Mouse (Mus musculus): ENCODE measurements around the gene Gnb3.

Gene Gnb3

GRCm38 (mm10) chr6:124840241-124841167, at the start of gene Gnb3:
Gnb3 (minus strand) TSS chr6:124840275.
- no peaks in the 10 kb centered on the region for H3K36me3 ChIP-seq (ENCODE audit: control insufficient read depth, insufficient read depth, low read length, poor library complexity, severe bottlenecking)
- H3K27me3 ChIP-seq (ENCODE audit: control insufficient read depth, insufficient read depth, low read length, poor library complexity, severe bottlenecking), result no peaks in the 10 kb centered on the region
- peak; percentile 62 for DNase-seq (ENCODE audit: low read depth, low spot score)

GRCm38 (mm10) chr6:124888555-124889125, 48.6 kb upstream of the Gnb3 start:
- H3K36me3 ChIP-seq (ENCODE audit: control insufficient read depth, insufficient read depth, low read length, poor library complexity, severe bottlenecking), result no peaks in the 10 kb centered on the region
- H3K27me3 ChIP-seq (ENCODE audit: control insufficient read depth, insufficient read depth, low read length, poor library complexity, severe bottlenecking), result no peaks in the 10 kb centered on the region
- DNase-seq (ENCODE audit: low read depth, low spot score), result no peak

- H3K36me3 ChIP-seq (ENCODE audit: control insufficient read depth, insufficient read depth, low read length, poor library complexity, severe bottlenecking), result no peaks in the 10 kb centered on the region
- DNase-seq (ENCODE audit: low read depth, low spot score), result no peak
- no peaks in the 10 kb centered on the region for H3K27me3 ChIP-seq (ENCODE audit: control insufficient read depth, insufficient read depth, low read length, poor library complexity, severe bottlenecking)
These were observed 47.9 kb upstream of the Gnb3 start, which contains the start of gene Cd4 for GRCm38 (mm10) chr6:124887986-124888385. Cd4 (minus strand) TSS chr6:124888221.

GRCm38 (mm10) chr6:124885956-124886381, 45.9 kb upstream of the Gnb3 start:
- DNase-seq (ENCODE audit: low read depth, low spot score), result no peak
- no peaks in the 10 kb centered on the region for H3K27me3 ChIP-seq (ENCODE audit: control insufficient read depth, insufficient read depth, low read length, poor library complexity, severe bottlenecking)
- no peaks in the 10 kb centered on the region for H3K36me3 ChIP-seq (ENCODE audit: control insufficient read depth, insufficient read depth, low read length, poor library complexity, severe bottlenecking)

GRCm38 (mm10) chr6:124884714-124885500, 44.8 kb upstream of the Gnb3 start:
- H3K27me3 ChIP-seq (ENCODE audit: control insufficient read depth, insufficient read depth, low read length, poor library complexity, severe bottlenecking), result no peaks in the 10 kb centered on the region
- no peak for DNase-seq (ENCODE audit: low read depth, low spot score)

GRCm38 (mm10) chr6:124883351-124883750, 43.3 kb upstream of the Gnb3 start:
- Histone ChIP-seq H3K27me3 (ENCODE audit: control insufficient read depth, insufficient read depth, low read length, poor library complexity, severe bottlenecking) (no peaks in the 10 kb centered on the region), H3K36me3 (ENCODE audit: control insufficient read depth, insufficient read depth, low read length, poor library complexity, severe bottlenecking) (no peaks in the 10 kb centered on the region)

More at GRCm38 (mm10) chr6:124884714-124885500, 44.8 kb upstream of the Gnb3 start:
- no peaks in the 10 kb centered on the region for H3K36me3 ChIP-seq (ENCODE audit: control insufficient read depth, insufficient read depth, low read length, poor library complexity, severe bottlenecking)

GRCm38 (mm10) chr6:124881821-124882220, 41.7 kb upstream of the Gnb3 start:
- no peaks in the 10 kb centered on the region for H3K36me3 ChIP-seq (ENCODE audit: control insufficient read depth, insufficient read depth, low read length, poor library complexity, severe bottlenecking)
- no peak for DNase-seq (ENCODE audit: low read depth, low spot score)
- H3K27me3 ChIP-seq (ENCODE audit: control insufficient read depth, insufficient read depth, low read length, poor library complexity, severe bottlenecking), result no peaks in the 10 kb centered on the region

More at GRCm38 (mm10) chr6:124883351-124883750, 43.3 kb upstream of the Gnb3 start:
- no peak for DNase-seq (ENCODE audit: low read depth, low spot score)

GRCm38 (mm10) chr6:124879390-124879789, 39.3 kb upstream of the Gnb3 start:
- no peaks in the 10 kb centered on the region for H3K27me3 ChIP-seq (ENCODE audit: control insufficient read depth, insufficient read depth, low read length, poor library complexity, severe bottlenecking)
- no peaks in the 10 kb centered on the region for H3K36me3 ChIP-seq (ENCODE audit: control insufficient read depth, insufficient read depth, low read length, poor library complexity, severe bottlenecking)
- no peak for DNase-seq (ENCODE audit: low read depth, low spot score)

GRCm38 (mm10) chr6:124874348-124874747, 34.3 kb upstream of the Gnb3 start:
- Histone ChIP-seq H3K36me3 (ENCODE audit: control insufficient read depth, insufficient read depth, low read length, poor library complexity, severe bottlenecking) (no peaks in the 10 kb centered on the region), H3K27me3 (ENCODE audit: control insufficient read depth, insufficient read depth, low read length, poor library complexity, severe bottlenecking) (no peaks in the 10 kb centered on the region)
- DNase-seq (ENCODE audit: low read depth, low spot score), result no peak

GRCm38 (mm10) chr6:124866560-124866959, 26.5 kb upstream of the Gnb3 start:
- Histone ChIP-seq H3K27me3 (ENCODE audit: control insufficient read depth, insufficient read depth, low read length, poor library complexity, severe bottlenecking) (peaks cover 2% of the 10 kb centered on the region; the same call in 1 of the 2 replicates), H3K36me3 (ENCODE audit: control insufficient read depth, insufficient read depth, low read length, poor library complexity, severe bottlenecking) (no peaks in the 10 kb centered on the region)
- DNase-seq (ENCODE audit: low read depth, low spot score), result no peak

GRCm38 (mm10) chr6:124865766-124866362, 25.8 kb upstream of the Gnb3 start:
- no peak for DNase-seq (ENCODE audit: low read depth, low spot score)
- Histone ChIP-seq H3K27me3 (ENCODE audit: control insufficient read depth, insufficient read depth, low read length, poor library complexity, severe bottlenecking) (peaks cover 2% of the 10 kb centered on the region; the same call in 1 of the 2 replicates), H3K36me3 (ENCODE audit: control insufficient read depth, insufficient read depth, low read length, poor library complexity, severe bottlenecking) (no peaks in the 10 kb centered on the region)

GRCm38 (mm10) chr6:124863658-124864298, 23.7 kb upstream of the Gnb3 start, which contains the start of gene Gpr162:
Gpr162 (minus strand) TSS chr6:124863983.
- H3K36me3 ChIP-seq (ENCODE audit: control insufficient read depth, insufficient read depth, low read length, poor library complexity, severe bottlenecking), result no peaks in the 10 kb centered on the region
- peak; percentile 30 for DNase-seq (ENCODE audit: low read depth, low spot score)

GRCm38 (mm10) chr6:124863125-124863657, 23.1 kb upstream of the Gnb3 start:
- no peak for DNase-seq (ENCODE audit: low read depth, low spot score)
- H3K27me3 ChIP-seq (ENCODE audit: control insufficient read depth, insufficient read depth, low read length, poor library complexity, severe bottlenecking), result peaks cover 2% of the 10 kb centered on the region; the same call in 1 of the 2 replicates
- no peaks in the 10 kb centered on the region for H3K36me3 ChIP-seq (ENCODE audit: control insufficient read depth, insufficient read depth, low read length, poor library complexity, severe bottlenecking)

More at GRCm38 (mm10) chr6:124863658-124864298, 23.7 kb upstream of the Gnb3 start, which contains the start of gene Gpr162:
- peaks cover 2% of the 10 kb centered on the region; the same call in 1 of the 2 replicates for H3K27me3 ChIP-seq (ENCODE audit: control insufficient read depth, insufficient read depth, low read length, poor library complexity, severe bottlenecking)
